Mouse (Mus musculus) embryonic fibroblast, embryonic 13.5 days (primary cell): ENCODE results near the gene Fkbp11.

Source experiments
- CTCF ChIP-seq: IDR thresholded peaks from 2 replicates; pipeline ENCODE4 v1.5.1; 2011; ENCODE audit warnings: mild to moderate bottlenecking, control low read depth, low read length, moderate library complexity, borderline replicate concordance; ENCODE audit not compliant: insufficient read depth
- POLR2A ChIP-seq: IDR thresholded peaks from 2 replicates; pipeline ENCODE4 v1.6.1; 2011; ENCODE audit warnings: low read depth, mild to moderate bottlenecking, control low read depth, low read length, moderate library complexity

- TF ChIP-seq CTCF, result no peak
- TF ChIP-seq POLR2A, result no peak
Measured at GRCm38 (mm10) chr15:98676471-98676870, 51.5 kb downstream of the Fkbp11 start.
